Mouse (Mus musculus) ES-Bruce4 (cell line): ENCODE measurements around the gene Hs1bp3. TPM values are rescaled to one million over a fixed set of nuclear protein-coding genes. Genes with fewer than 3 reads are reported as not detected.

Experiments used
- H3K27ac ChIP-seq: 2 replicates; pipeline ENCODE4 v1.5.1; 2012; ENCODE audit warnings: low read length, inconsistent platforms; ENCODE audit not compliant: insufficient read depth
- H3K27me3 ChIP-seq: 2 replicates; pipeline ENCODE4 v1.6.1; 2012; ENCODE audit warnings: mild to moderate bottlenecking, low read length, inconsistent platforms; ENCODE audit not compliant: control insufficient read depth, poor library complexity, insufficient read depth, severe bottlenecking
- H3K36me3 ChIP-seq: 2 replicates; pipeline ENCODE4 v1.6.1; 2012; ENCODE audit warnings: inconsistent platforms, mild to moderate bottlenecking, low read length, moderate library complexity; ENCODE audit not compliant: control insufficient read depth, poor library complexity, insufficient read depth, severe bottlenecking
- H3K4me1 ChIP-seq: one replicate; pipeline ENCODE4 v1.8.1; 2011; ENCODE audit warnings: low read length; ENCODE audit not compliant: control insufficient read depth, insufficient read depth
- H3K4me3 ChIP-seq: 2 replicates; pipeline ENCODE4 v1.5.1; 2011; ENCODE audit warnings: low read depth, mild to moderate bottlenecking, low read length
- H3K9ac ChIP-seq: 2 replicates; pipeline ENCODE4 v1.6.1; 2012; ENCODE audit warnings: low read depth, mild to moderate bottlenecking, inconsistent platforms; ENCODE audit not compliant: poor library complexity, severe bottlenecking
- H3K9me3 ChIP-seq: replicated peaks from 2 replicates; pipeline ENCODE4 v1.6.1; 2012; ENCODE audit warnings: mild to moderate bottlenecking, low read length, inconsistent platforms; ENCODE audit not compliant: control insufficient read depth, poor library complexity, insufficient read depth, severe bottlenecking
- CTCF ChIP-seq: IDR thresholded peaks from one replicate; pipeline ENCODE4 v1.8.1; 2011; ENCODE audit warnings: low read depth, low read length
- EP300 ChIP-seq: IDR thresholded peaks from 2 replicates; pipeline ENCODE4 v1.6.1; 2011; ENCODE audit warnings: low read depth, low read length; ENCODE audit not compliant: insufficient read depth
- POLR2A ChIP-seq: IDR thresholded peaks from one replicate; pipeline ENCODE4 v1.8.1; 2011; ENCODE audit warnings: low read length; ENCODE audit not compliant: insufficient read depth
- polyA plus RNA-seq: library from polyadenylated mRNA; stranded (reverse); fragments of >200 nt; gene quantifications from 2 replicates; pipeline ENCODE4 v1.2.4, GENCODE M21; 2011; ENCODE audit warnings: low read depth; ENCODE audit not compliant: missing spikeins, insufficient read depth, insufficient read length

Hs1bp3 gene
- polyA plus RNA-seq, 1 experiment, result 37.5 TPM

- Histone ChIP-seq H3K36me3 (no peaks in the 10 kb centered on the region), H3K9me3 (no peaks in the 10 kb centered on the region), H3K9ac (no peak overlapping the region), H3K4me3 (no peak overlapping the region), H3K4me1 (no peaks in the 10 kb centered on the region), H3K27ac (no peak overlapping the region), H3K27me3 (no peaks in the 10 kb centered on the region)
- no peak for TF ChIP-seq POLR2A
- no peak for TF ChIP-seq EP300
- TF ChIP-seq CTCF, result no peak
Observed at GRCm38 (mm10) chr12:8377955-8378620, 64.9 kb downstream of the Hs1bp3 start.

- H3K27ac ChIP-seq, result no peak overlapping the region
- no peak overlapping the region for H3K9ac ChIP-seq
- H3K9me3 ChIP-seq, result no peaks in the 10 kb centered on the region
- H3K36me3 ChIP-seq, result no peaks in the 10 kb centered on the region
- no peaks in the 10 kb centered on the region for H3K27me3 ChIP-seq
- no peak for TF ChIP-seq CTCF
- no peak for TF ChIP-seq POLR2A
- no peak for TF ChIP-seq EP300
- H3K4me3 ChIP-seq, result no peak overlapping the region
- no peaks in the 10 kb centered on the region for H3K4me1 ChIP-seq
Observed at GRCm38 (mm10) chr12:8379795-8380521, 66.7 kb downstream of the Hs1bp3 start.

- H3K36me3 ChIP-seq, result no peaks in the 10 kb centered on the region
- H3K4me1 ChIP-seq, result no peaks in the 10 kb centered on the region
- no peaks in the 10 kb centered on the region for H3K9me3 ChIP-seq
- no peak overlapping the region for H3K27ac ChIP-seq
- H3K4me3 ChIP-seq, result no peak overlapping the region
- no peak overlapping the region for H3K9ac ChIP-seq
- H3K27me3 ChIP-seq, result no peaks in the 10 kb centered on the region
- TF ChIP-seq CTCF (no peak), EP300 (no peak), POLR2A (no peak)
Observed at GRCm38 (mm10) chr12:8380944-8381343, 67.7 kb downstream of the Hs1bp3 start.

GRCm38 (mm10) chr12:8381940-8382339 is 68.7 kb downstream of the Hs1bp3 start:
- Histone ChIP-seq H3K4me1 (no peaks in the 10 kb centered on the region), H3K9ac (no peak overlapping the region), H3K27me3 (no peaks in the 10 kb centered on the region), H3K9me3 (no peaks in the 10 kb centered on the region), H3K27ac (no peak overlapping the region), H3K4me3 (no peak overlapping the region), H3K36me3 (no peaks in the 10 kb centered on the region)
- TF ChIP-seq CTCF (no peak), EP300 (no peak), POLR2A (no peak)

- Histone ChIP-seq H3K9ac (no peak overlapping the region), H3K9me3 (no peaks in the 10 kb centered on the region), H3K27me3 (no peaks in the 10 kb centered on the region), H3K4me1 (no peaks in the 10 kb centered on the region), H3K27ac (no peak overlapping the region), H3K4me3 (no peak overlapping the region), H3K36me3 (no peaks in the 10 kb centered on the region)
- TF ChIP-seq EP300, result no peak
- TF ChIP-seq CTCF, result no peak
- TF ChIP-seq POLR2A, result no peak
Observed at GRCm38 (mm10) chr12:8383822-8384221, 70.6 kb downstream of the Hs1bp3 start.

- no peak overlapping the region for H3K4me3 ChIP-seq
- no peaks in the 10 kb centered on the region for H3K36me3 ChIP-seq
- H3K9ac ChIP-seq, result no peak overlapping the region
- no peaks in the 10 kb centered on the region for H3K4me1 ChIP-seq
- H3K27ac ChIP-seq, result no peak overlapping the region
- H3K27me3 ChIP-seq, result no peaks in the 10 kb centered on the region
- H3K9me3 ChIP-seq, result no peaks in the 10 kb centered on the region
- TF ChIP-seq EP300, result no peak
- TF ChIP-seq POLR2A, result no peak
- no peak for TF ChIP-seq CTCF
Observed at GRCm38 (mm10) chr12:8386451-8387011, 73.3 kb downstream of the Hs1bp3 start.
